Mouse (Mus musculus) heart, adult 2 months (tissue): ENCODE measurements around the gene Dcst2.

ENCODE experiments used
- CTCF ChIP-seq: fragments of 200-600 bp; IDR thresholded peaks from 2 replicates; pipeline ENCODE4 v1.8.1; 2022; ENCODE audit warnings: antibody characterized with exemption, mild to moderate bottlenecking, moderate library complexity
- EP300 ChIP-seq: fragments of 200-500 bp; IDR thresholded peaks from 2 replicates; pipeline ENCODE4 v1.6.1; 2011; ENCODE audit warnings: low read depth, low read length, control low read depth; ENCODE audit not compliant: insufficient read depth
- POLR2A ChIP-seq: fragments of 200-500 bp; IDR thresholded peaks from 2 replicates; pipeline ENCODE4 v1.6.1; 2011; ENCODE audit warnings: mild to moderate bottlenecking, low read depth, low read length, control low read depth; ENCODE audit not compliant: insufficient read depth

DNA sequence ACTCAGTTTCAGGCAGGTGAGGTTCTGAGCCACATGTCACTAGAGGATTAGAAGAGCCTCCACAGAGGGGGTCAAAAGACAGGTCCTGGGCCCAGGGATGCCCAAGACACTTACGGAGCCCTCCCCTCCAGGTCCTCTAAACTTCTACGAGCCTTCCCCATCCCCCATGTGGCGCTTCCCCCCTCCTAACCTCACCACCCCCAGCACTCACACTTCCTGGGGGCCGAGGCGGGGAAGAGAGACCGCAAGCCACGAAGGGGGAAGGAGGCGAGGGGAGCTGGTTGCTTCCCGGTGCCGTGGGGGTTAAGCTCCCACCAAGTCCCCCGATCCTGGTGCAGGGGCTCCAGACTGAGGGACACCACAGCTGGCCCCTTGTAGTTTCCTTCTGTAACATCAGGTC lies 23.7 kb downstream of the Dcst2 start:
- TF ChIP-seq POLR2A (no peak), CTCF (no peak), EP300 (no peak)
